Mouse (Mus musculus) hematopoietic stem cell, adult 5-6 weeks (primary cell): ENCODE data around the gene Aknad1. TPM values are rescaled to one million over a fixed set of nuclear protein-coding genes. Genes with fewer than 3 reads are reported as not detected.

ENCODE experiments used
- ATAC-seq, 2 experiments: fragments of 125-278 bp in 1 of 2; replicated peaks in 1 of 2; 2 replicates each; pipeline ENCODE4 v1.8.0; 2016 to 2017; ENCODE audit warnings: inconsistent platforms in 2 of 2, mild to moderate bottlenecking in 2 of 2, moderate number of reproducible peaks in 2 of 2, low read depth in 1 of 2, moderate TSS enrichment in 1 of 2; ENCODE audit not compliant: low FRiP score in 2 of 2, poor library complexity in 2 of 2, severe bottlenecking in 2 of 2, insufficient read depth in 1 of 2, low TSS enrichment in 1 of 2
- total RNA-seq: library from RNA; stranded (forward); fragments of 172-1452, 232-1000 nt; gene quantifications from 2 replicates; pipeline ENCODE4 v1.2.3, GENCODE M21; 2017

Gene Aknad1
- total RNA-seq, 1 experiment from 2014 or later: 0.55 TPM

DNA sequence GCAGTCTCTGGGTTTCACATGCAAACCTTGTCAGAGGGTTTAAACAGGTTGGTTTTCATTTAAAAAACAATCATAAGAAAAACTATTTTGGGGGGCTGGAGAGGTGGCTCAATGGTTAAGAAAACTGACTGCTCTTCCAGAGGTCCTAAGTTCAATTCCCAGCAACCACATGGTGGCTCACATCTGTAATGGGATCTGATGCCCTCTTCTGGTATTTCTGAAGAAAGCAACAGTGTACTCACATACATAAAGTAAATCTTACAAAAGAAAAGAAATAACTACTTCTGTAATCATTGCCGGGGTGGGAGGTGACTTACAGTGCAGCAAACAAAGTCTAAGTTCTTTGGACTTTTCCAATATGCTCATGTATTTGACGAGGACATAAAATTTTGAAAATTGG, 58.9 kb downstream of the Aknad1 start:
- no peak for ATAC-seq

DNA sequence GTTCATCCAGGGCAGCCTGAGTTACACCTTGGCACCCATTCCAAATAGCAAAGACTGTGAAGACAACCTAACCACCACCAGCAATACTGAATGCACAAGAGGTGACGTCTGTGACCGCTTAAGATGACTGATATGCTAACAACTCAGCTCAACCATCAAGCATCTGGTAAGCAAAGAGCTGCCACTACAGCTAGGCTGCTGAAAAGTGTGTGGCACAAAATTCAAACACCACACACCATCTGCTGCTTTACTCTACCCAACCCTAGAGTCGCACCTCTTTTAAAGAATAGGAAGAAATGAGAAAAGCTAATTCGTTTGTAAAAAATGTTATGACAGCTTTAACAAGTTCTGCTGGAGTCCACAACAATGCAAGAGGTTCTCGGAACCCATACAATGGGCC, 66.2 kb downstream of the Aknad1 start:
- no peak for ATAC-seq

DNA sequence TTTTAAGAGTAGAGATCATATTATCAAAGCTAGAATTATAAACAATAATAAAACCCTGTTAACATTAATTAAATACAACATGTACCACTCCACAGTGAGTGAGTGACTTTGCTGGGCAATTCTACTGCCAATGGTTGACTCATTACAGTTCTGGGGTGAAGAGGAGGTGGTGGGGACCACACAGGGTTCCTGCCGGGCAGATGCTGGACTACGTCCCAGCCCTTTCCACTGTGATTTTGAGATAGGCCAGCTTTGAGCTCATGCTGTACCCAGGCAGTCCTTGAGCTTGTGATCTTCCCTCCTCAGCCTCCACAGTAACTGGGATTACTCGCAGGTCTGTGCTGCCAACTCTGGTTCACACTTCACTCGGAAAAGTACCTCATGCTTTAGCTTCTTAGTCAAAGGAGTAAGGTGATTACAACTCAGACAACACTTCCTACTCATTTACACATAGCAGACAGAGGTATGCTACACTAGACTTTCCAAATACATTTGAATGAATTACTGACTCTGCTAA, 71.3 kb downstream of the Aknad1 start:
- ATAC-seq: no peak

DNA sequence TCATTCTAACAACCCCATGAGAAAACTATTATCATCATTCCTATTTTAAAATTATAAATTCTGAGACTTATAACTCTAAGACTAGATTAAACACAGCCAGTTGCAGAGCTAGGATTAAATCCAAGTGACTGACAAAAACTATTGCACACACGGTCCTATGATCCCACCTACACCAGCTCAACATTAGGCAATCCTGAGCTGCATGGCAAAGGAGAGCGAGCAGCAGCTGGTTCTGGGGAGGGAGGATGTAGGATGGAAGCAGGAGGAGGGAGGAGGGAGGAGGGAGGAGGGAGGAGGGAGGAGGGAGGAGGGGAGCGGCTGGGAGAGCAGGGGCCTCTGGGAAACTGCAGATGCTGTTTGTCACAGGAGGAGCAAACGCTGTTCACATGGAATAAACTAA, 76.2 kb downstream of the Aknad1 start:
- ATAC-seq: no peak

DNA sequence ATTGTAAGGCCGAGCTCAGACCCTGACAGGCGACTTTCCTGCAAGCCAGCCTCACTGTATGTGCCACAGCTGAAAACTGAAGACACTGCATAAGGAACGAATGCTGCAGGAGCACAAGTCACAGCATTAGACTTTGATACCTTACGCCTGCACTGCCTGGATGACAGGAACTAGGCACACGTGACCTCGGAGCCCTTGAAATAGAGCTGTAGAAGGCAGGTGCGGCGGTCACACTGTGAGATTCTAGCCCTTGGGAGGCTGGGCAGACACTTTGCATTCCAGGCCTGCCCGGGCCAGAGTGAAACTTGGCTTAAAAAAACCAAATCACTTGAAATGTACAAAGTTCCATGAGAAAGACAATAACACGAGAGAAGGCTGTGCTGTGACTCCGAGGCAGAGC, 91.0 kb downstream of the Aknad1 start:
- no peak for ATAC-seq

DNA sequence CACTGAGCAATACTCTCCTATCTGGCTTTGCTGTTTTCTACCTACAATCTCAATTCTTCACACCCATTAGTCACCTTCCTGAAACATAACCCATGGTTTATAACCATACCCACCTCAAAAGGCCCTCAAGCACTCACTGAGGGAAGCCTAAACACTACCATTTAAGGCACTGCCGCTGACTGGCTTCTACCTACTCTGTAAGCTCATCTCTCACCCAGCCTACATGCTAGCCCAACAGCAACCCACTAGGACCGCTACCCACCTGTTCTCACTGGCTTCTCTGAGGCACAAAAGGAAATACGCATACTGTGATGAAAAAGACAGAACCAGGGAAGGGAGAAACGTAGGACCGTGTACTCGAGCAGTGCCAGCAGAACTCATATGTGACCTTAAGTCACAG, 92.3 kb downstream of the Aknad1 start:
- ATAC-seq: no peak

Other genes with a start within 250 kb of the Aknad1 start
- gene 1700013F07Rik, start 205.5 kb upstream of the Aknad1 start, total RNA-seq: not detected in 2 replicates
- gene 5330417C22Rik, start 203.1 kb upstream of the Aknad1 start, total RNA-seq: 0.30 and 1.3 TPM in 2 replicates
- gene Tmem167b, start 177.2 kb upstream of the Aknad1 start, total RNA-seq: 47.4 and 56.6 TPM in 2 replicates
- 24.3 and 36.0 TPM in 2 replicates for gene Taf13, start 168.0 kb upstream of the Aknad1 start, total RNA-seq
- gene Wdr47, start 148.4 kb upstream of the Aknad1 start, total RNA-seq: 8.4 and 11.5 TPM in 2 replicates
- 68.6 and 89.4 TPM in 2 replicates for gene Clcc1, start 85.7 kb upstream of the Aknad1 start, total RNA-seq
- 14.4 and 22.9 TPM in 2 replicates for gene Gpsm2, start 17.3 kb upstream of the Aknad1 start, total RNA-seq
- 40.5 and 44.3 TPM in 2 replicates for gene Stxbp3, start 100.9 kb downstream of the Aknad1 start, total RNA-seq
- not detected in 2 replicates for gene Fndc7, start 150.3 kb downstream of the Aknad1 start, total RNA-seq
- 270 and 419 TPM in 2 replicates for gene Prpf38b, start 172.1 kb downstream of the Aknad1 start, total RNA-seq
- 0.99 TPM in 1 of 2 replicates, not detected in the other for gene Henmt1, start 200.2 kb downstream of the Aknad1 start, total RNA-seq
- gene Gm9857, start 200.8 kb downstream of the Aknad1 start, total RNA-seq: not detected in 2 replicates